Mouse (Mus musculus) embryonic stem cell, embryonic (primary cell): ENCODE data around the gene Clasp1.

Experiments
- CTCF ChIA-PET, 4 experiments: fragments of 300-600 bp in 2 of 4; fragments of 350-600 bp in 2 of 4; sonication (Branson Sonifier 250); formaldehyde crosslinking; loops; one replicate each; lab custom pipeline; 2022; ENCODE audit warnings: inconsistent platforms in 2 of 4; lab: Charles Lee
- POLR2A ChIA-PET, 4 experiments: fragments of 300-600 bp in 2 of 4; fragments of 350-600 bp in 2 of 4; sonication (Branson Sonifier 250); formaldehyde crosslinking; loops; one replicate each; lab custom pipeline; 2022; ENCODE audit warnings: antibody characterized with exemption in 4 of 4, inconsistent platforms in 1 of 4; lab: Charles Lee

Clasp1 gene

GRCm38 (mm10) chr1:118553045-118553444 lies 164.2 kb downstream of the Clasp1 start:
- POLR2A ChIA-PET: interaction anchor here in 2 of 4 experiments (0.7 to 1.7 kb wide), 7 partner anchors 11 to 324 kb away, joined by 3 to 5 read pairs (median 4); no protein-coding TSS in a partner anchor
- CTCF ChIA-PET: interaction anchor here in 1 of 4 experiments (0.7 kb wide), 1 partner anchor 24 kb away, joined by 3 read pairs; no protein-coding TSS in a partner anchor

- POLR2A ChIA-PET: interaction anchor here in 2 of 4 experiments (0.7 to 1.7 kb wide), 6 partner anchors 11 to 187 kb away, joined by 3 to 5 read pairs (median 4); no protein-coding TSS in a partner anchor
These were observed 164.6 kb downstream of the Clasp1 start for GRCm38 (mm10) chr1:118553451-118553850.

GRCm38 (mm10) chr1:118554961-118555360 lies 166.1 kb downstream of the Clasp1 start:
- POLR2A ChIA-PET: interaction anchor here in 1 of 4 experiments (1.0 kb wide), 1 partner anchor 77 kb away, joined by 3 read pairs; no protein-coding TSS in a partner anchor
- CTCF ChIA-PET: interaction anchor here in 2 of 4 experiments (0.6 kb wide), 2 partner anchors 176 to 543 kb away, joined by 3 to 4 read pairs; no protein-coding TSS in a partner anchor

More at GRCm38 (mm10) chr1:118553451-118553850, 164.6 kb downstream of the Clasp1 start:
- CTCF ChIA-PET: interaction anchor here in 1 of 4 experiments (0.7 kb wide), 1 partner anchor 24 kb away, joined by 3 read pairs; no protein-coding TSS in a partner anchor

- CTCF ChIA-PET: interaction anchor here in 1 of 4 experiments (0.7 kb wide), 1 partner anchor 200 kb away, joined by 4 read pairs; no protein-coding TSS in a partner anchor
- POLR2A ChIA-PET: interaction anchor here in 2 of 4 experiments (1.0 to 1.3 kb wide), 4 partner anchors 10 to 82 kb away, joined by 3 to 4 read pairs (median 3); partner anchors contain the start of gene Tfcp2l1 (in 1 of the 2)
These were observed 170.9 kb downstream of the Clasp1 start for GRCm38 (mm10) chr1:118559716-118560115.

- ChIA-PET CTCF (interaction anchor here (0.5 to 2.8 kb wide), 13 partner anchors 58 to 204 kb away, joined by 3 to 28 read pairs (median 4); no protein-coding TSS in a partner anchor), POLR2A (interaction anchor here (0.6 to 9.1 kb wide), 10 partner anchors 8 to 486 kb away, joined by 3 to 60 read pairs (median 4); partner anchors contain the start of gene Tfcp2l1 (in 3 of the 4))
These were observed 175.7 kb downstream of the Clasp1 start for GRCm38 (mm10) chr1:118564561-118564960.

GRCm38 (mm10) chr1:118567659-118568058 lies 178.8 kb downstream of the Clasp1 start:
- ChIA-PET POLR2A (interaction anchor here in 2 of 4 experiments (0.5 to 9.1 kb wide), 5 partner anchors 57 to 76 kb away, joined by 3 to 60 read pairs (median 3); partner anchors contain the start of gene Tfcp2l1 (in 2 of the 2)), CTCF (interaction anchor here in 3 of 4 experiments (0.9 to 3.1 kb wide), 3 partner anchors 83 to 192 kb away, joined by 3 to 11 read pairs (median 6); no protein-coding TSS in a partner anchor)

- POLR2A ChIA-PET: interaction anchor here in 2 of 4 experiments (0.5 to 3.4 kb wide), 5 partner anchors 9 to 71 kb away, joined by 3 to 14 read pairs (median 4); partner anchors contain the start of gene Tfcp2l1 (in 1 of the 2)
- CTCF ChIA-PET: interaction anchor here in 1 of 4 experiments (0.6 kb wide), 1 partner anchor 256 kb away, joined by 3 read pairs; no protein-coding TSS in a partner anchor
These were observed 191.4 kb downstream of the Clasp1 start for GRCm38 (mm10) chr1:118580174-118580702.

GRCm38 (mm10) chr1:118581179-118581578 lies 192.3 kb downstream of the Clasp1 start:
- ChIA-PET CTCF (no interaction called here), POLR2A (interaction anchor here in 2 of 4 experiments (1.1 to 3.4 kb wide), 3 partner anchors 8 to 47 kb away, joined by 4 to 14 read pairs (median 8); partner anchors contain the start of gene Tfcp2l1 (in 1 of the 2))

- ChIA-PET CTCF (interaction anchor here in 1 of 4 experiments (1.0 kb wide), 1 partner anchor 170 kb away, joined by 3 read pairs; no protein-coding TSS in a partner anchor), POLR2A (interaction anchor here in 3 of 4 experiments (0.6 to 2.9 kb wide), 23 partner anchors 9 to 485 kb away, joined by 3 to 26 read pairs (median 4); partner anchors contain the start of gene Tfcp2l1 (in 2 of the 3))
These were observed 200.9 kb downstream of the Clasp1 start for GRCm38 (mm10) chr1:118589721-118590120.

- POLR2A ChIA-PET: interaction anchor here in 2 of 4 experiments (0.5 to 1.7 kb wide), 10 partner anchors 9 to 134 kb away, joined by 3 to 8 read pairs (median 4); partner anchors contain the start of gene Tfcp2l1 (in 1 of the 2)
- CTCF ChIA-PET: no interaction called here
These were observed 204.1 kb downstream of the Clasp1 start for GRCm38 (mm10) chr1:118592933-118593332.

- ChIA-PET CTCF (no interaction called here), POLR2A (interaction anchor here in 2 of 4 experiments (0.8 to 2.0 kb wide), 7 partner anchors 11 to 125 kb away, joined by 3 to 9 read pairs (median 4); partner anchors contain the start of gene Tfcp2l1 (in 2 of the 2))
These were observed 206.5 kb downstream of the Clasp1 start for GRCm38 (mm10) chr1:118595395-118595794.

GRCm38 (mm10) chr1:118597475-118598213 lies 208.8 kb downstream of the Clasp1 start:
- ChIA-PET POLR2A (interaction anchor here in 3 of 4 experiments (0.6 to 2.9 kb wide), 38 partner anchors 9 to 1549 kb away, joined by 3 to 37 read pairs (median 4); partner anchors contain the start of gene Tfcp2l1 (in 3 of the 3)), CTCF (interaction anchor here in 3 of 4 experiments (0.6 to 1.4 kb wide), 7 partner anchors 64 to 1513 kb away, joined by 3 to 10 read pairs (median 4); no protein-coding TSS in a partner anchor)

- POLR2A ChIA-PET: interaction anchor here in 2 of 4 experiments (0.7 to 6.7 kb wide), 12 partner anchors 8 to 273 kb away, joined by 3 to 55 read pairs (median 6); partner anchors contain the start of gene Tfcp2l1 (in 2 of the 2)
- CTCF ChIA-PET: interaction anchor here in 2 of 4 experiments (1.0 kb wide), 2 partner anchors 90 to 161 kb away, joined by 4 read pairs; no protein-coding TSS in a partner anchor
These were observed 209.5 kb downstream of the Clasp1 start for GRCm38 (mm10) chr1:118598339-118598738.

GRCm38 (mm10) chr1:118613631-118614183 lies 224.8 kb downstream of the Clasp1 start:
- POLR2A ChIA-PET: interaction anchor here (0.6 to 33.9 kb wide), 14 partner anchors 6 to 102 kb away, joined by 3 to 1229 read pairs (median 7); partner anchors contain the start of gene Tfcp2l1 (in 2 of the 4)
- CTCF ChIA-PET: interaction anchor here (0.5 to 1.4 kb wide), 7 partner anchors 8 to 437 kb away, joined by 3 to 4 read pairs (median 4); no protein-coding TSS in a partner anchor

- POLR2A ChIA-PET: interaction anchor here in 3 of 4 experiments (0.5 to 33.9 kb wide), 14 partner anchors 11 to 837 kb away, joined by 3 to 1229 read pairs (median 4); partner anchors contain the start of gene Tfcp2l1 (in 1 of the 3)
- CTCF ChIA-PET: interaction anchor here in 2 of 4 experiments (0.6 to 0.8 kb wide), 2 partner anchors 8 to 179 kb away, joined by 3 to 4 read pairs; no protein-coding TSS in a partner anchor
These were observed 232.2 kb downstream of the Clasp1 start for GRCm38 (mm10) chr1:118621055-118621454.

GRCm38 (mm10) chr1:118622857-118623256 lies 234.0 kb downstream of the Clasp1 start:
- ChIA-PET POLR2A (interaction anchor here in 3 of 4 experiments (0.5 to 33.9 kb wide), 38 partner anchors 9 to 853 kb away, joined by 3 to 1229 read pairs (median 5); partner anchors contain the start of gene Tfcp2l1 (in 1 of the 3)), CTCF (interaction anchor here in 3 of 4 experiments (0.5 to 1.0 kb wide), 6 partner anchors 16 to 137 kb away, joined by 3 to 7 read pairs (median 4); no protein-coding TSS in a partner anchor)
